Mouse (Mus musculus): ENCODE results near the gene Asphd2.

GRCm38 (mm10) chr5:112396066-112396465 lies 1.4 kb upstream of the Asphd2 start:
- no peak for TF ChIP-seq POLR2A (IDR thresholded peaks at IDR 0.05; ENCODE audit: extremely low read depth, insufficient read depth, low read length)
- TF ChIP-seq CTCF (IDR thresholded peaks at IDR 0.05; ENCODE audit: extremely low read depth, insufficient read depth, low read length), result no peak

Measured in cortical plate, adult 2 months (tissue).